Mouse (Mus musculus) lung, postnatal 0 days (tissue): Measurements from ENCODE around the gene Wdr62. TPM values are rescaled to one million over a fixed set of nuclear protein-coding genes. Genes with fewer than 3 reads are reported as not detected.
"Not testable (repeated sequence)": the region's sequence is repeated elsewhere in the genome, so short reads cannot be mapped to it uniquely, and the experiment has no call there.

Experiments
- ATAC-seq: fragments of 200-750 bp; cut with Nextera tagmentation; 2 replicates; pipeline ENCODE4 v1.8.0; 2017; ENCODE audit warnings: moderate library complexity
- DNase-seq: peaks from one replicate; pipeline ENCODE4 v3.0.0-alpha.2; 2016; ENCODE audit warnings: low spot score
- H3K27ac ChIP-seq: fragments of 300-500 bp; sonication (generic); 2 replicates; pipeline ENCODE4 v1.5.1; 2014; ENCODE audit warnings: antibody characterized with exemption, mild to moderate bottlenecking, low read length, mixed read lengths
- H3K27me3 ChIP-seq: fragments of 300-500 bp; sonication (generic); replicated peaks from 2 replicates; pipeline ENCODE4 v1.6.1; 2014; ENCODE audit warnings: low read length, mixed read lengths; ENCODE audit not compliant: insufficient read depth
- H3K36me3 ChIP-seq: fragments of 300-500 bp; sonication (generic); 2 replicates; pipeline ENCODE4 v1.6.1; 2014; ENCODE audit warnings: low read length, mixed read lengths; ENCODE audit not compliant: insufficient read depth
- H3K4me1 ChIP-seq: fragments of 300-500 bp; sonication (generic); 2 replicates; pipeline ENCODE4 v1.6.1; 2014; ENCODE audit warnings: antibody characterized with exemption, low read depth, low read length, mixed read lengths; ENCODE audit not compliant: insufficient read depth
- H3K4me2 ChIP-seq: fragments of 300-500 bp; sonication (generic); replicated peaks from 2 replicates; pipeline ENCODE4 v1.6.1; 2014; ENCODE audit warnings: low read depth, mild to moderate bottlenecking, low read length, moderate library complexity, mixed read lengths
- H3K4me3 ChIP-seq: fragments of 300-500 bp; sonication (generic); 2 replicates; pipeline ENCODE4 v1.5.1; 2014; ENCODE audit warnings: low read depth, low read length
- H3K9ac ChIP-seq: fragments of 300-500 bp; sonication (generic); replicated peaks from 2 replicates; pipeline ENCODE4 v1.6.1; 2014; ENCODE audit warnings: low read depth, mild to moderate bottlenecking
- H3K9me3 ChIP-seq: fragments of 300-500 bp; sonication (generic); 2 replicates; pipeline ENCODE4 v1.6.1; 2016; ENCODE audit warnings: low read length, mixed read lengths
- CTCF ChIP-seq: IDR thresholded peaks from 2 replicates; pipeline ENCODE4 v1.5.1; 2016; ENCODE audit warnings: antibody characterized with exemption, mild to moderate bottlenecking
- EP300 ChIP-seq: IDR thresholded peaks from 2 replicates; pipeline ENCODE4 v1.6.1; 2016; ENCODE audit warnings: antibody characterized with exemption, mild to moderate bottlenecking, control low read depth
- WGBS: fragments of 180-500 bp; shearing (Covaris S2); extraction: QIAGEN DNeasy Blood & Tissue Kit; methylation state at CpG from one replicate; pipeline ENCODE4 v1.1.7; 2014; 5-methylcytosine and 5-hydroxymethylcytosine counted together
- polyA plus RNA-seq: library from polyadenylated mRNA; unstranded; fragments of >200 nt; fragmentation: Nextera tagmentation; extraction: Ambion mirVana; gene quantifications from 2 replicates; pipeline ENCODE4 v1.2.1, GENCODE M21; 2015

Wdr62 gene
- polyA plus RNA-seq, 1 experiment from 2014 or later: 2.7 TPM

DNA sequence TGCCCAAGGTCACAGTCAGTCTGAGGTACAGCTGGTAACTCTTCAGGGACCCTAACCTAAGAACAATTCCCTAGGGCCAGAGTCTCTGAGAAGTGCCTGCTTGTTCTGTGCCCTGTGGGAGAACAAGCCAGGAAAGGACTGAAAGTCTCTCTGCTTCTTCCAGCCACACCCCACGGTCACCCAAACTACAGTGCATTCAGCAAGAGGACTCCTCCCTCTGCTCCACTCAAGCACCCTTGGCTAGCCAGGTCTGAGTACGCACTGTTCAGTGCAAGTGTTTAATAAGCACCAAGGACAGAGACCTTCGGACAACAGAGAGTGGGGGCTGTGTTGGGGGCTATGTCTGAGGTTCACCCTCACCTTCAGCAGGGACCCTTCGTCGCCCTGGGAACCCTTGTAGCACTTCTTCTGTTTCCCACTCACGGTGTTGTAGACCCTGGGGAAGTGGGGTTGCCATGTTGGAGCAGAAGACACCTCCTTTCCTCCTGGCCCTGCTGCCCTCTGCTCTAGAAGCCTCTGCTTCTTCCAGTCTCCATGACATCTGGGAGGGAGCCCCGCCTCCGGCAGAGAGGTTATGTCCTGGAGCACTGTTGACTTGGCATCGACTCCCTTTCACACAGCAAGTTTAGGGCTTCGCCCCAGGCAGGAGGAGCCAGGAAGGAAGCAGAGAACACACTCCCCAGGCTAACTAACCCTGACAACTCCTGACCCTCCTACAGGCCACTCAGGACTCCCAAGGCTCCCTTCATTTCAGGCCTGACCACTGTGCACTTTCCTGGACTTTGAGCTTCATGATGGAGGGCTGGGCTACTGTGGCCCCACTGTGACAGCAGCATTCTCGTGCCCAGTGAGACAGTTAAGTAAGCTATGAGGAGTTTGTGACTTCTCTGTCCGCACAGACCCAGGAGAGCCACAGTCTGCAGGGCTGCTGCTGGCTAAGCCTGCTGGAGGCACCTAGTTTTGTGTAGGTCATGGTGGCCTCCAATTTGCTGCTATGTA, 28.0 kb downstream of the Wdr62 start:
- peak; percentile 81 for DNase-seq
- ATAC-seq: peak; percentile 93

GRCm38 (mm10) chr7:30237374-30237773, 42.8 kb downstream of the Wdr62 start:
- not testable (repeated sequence) for H3K9ac ChIP-seq, H3K27ac ChIP-seq, H3K4me2 ChIP-seq, H3K4me1 ChIP-seq, ATAC-seq, H3K4me3 ChIP-seq, H3K9me3 ChIP-seq, DNase-seq, H3K27me3 ChIP-seq, H3K36me3 ChIP-seq
- WGBS: 89% methylated on average over 3 of the region's 3 CpGs

More for the DNA sequence above, 28.0 kb downstream of the Wdr62 start:
- WGBS: 74% methylated on average over 12 of the region's 12 CpGs
- H3K9ac ChIP-seq: no peak overlapping the region
- H3K36me3 ChIP-seq: 0 out of 2 replicates have a peak, but pooled peaks cover 4% of the 10 kb centered on the region
- no peaks in the 10 kb centered on the region for H3K9me3 ChIP-seq
- no peak for TF ChIP-seq CTCF
- no peak for TF ChIP-seq EP300
- H3K4me2 ChIP-seq: no peak overlapping the region
- no peaks in the 10 kb centered on the region for H3K27me3 ChIP-seq
- H3K4me1 ChIP-seq: no peaks in the 10 kb centered on the region
- peak overlapping the region; percentile 27; the same call in 1 of the 2 replicates for H3K27ac ChIP-seq
- H3K4me3 ChIP-seq: no peak overlapping the region

DNA sequence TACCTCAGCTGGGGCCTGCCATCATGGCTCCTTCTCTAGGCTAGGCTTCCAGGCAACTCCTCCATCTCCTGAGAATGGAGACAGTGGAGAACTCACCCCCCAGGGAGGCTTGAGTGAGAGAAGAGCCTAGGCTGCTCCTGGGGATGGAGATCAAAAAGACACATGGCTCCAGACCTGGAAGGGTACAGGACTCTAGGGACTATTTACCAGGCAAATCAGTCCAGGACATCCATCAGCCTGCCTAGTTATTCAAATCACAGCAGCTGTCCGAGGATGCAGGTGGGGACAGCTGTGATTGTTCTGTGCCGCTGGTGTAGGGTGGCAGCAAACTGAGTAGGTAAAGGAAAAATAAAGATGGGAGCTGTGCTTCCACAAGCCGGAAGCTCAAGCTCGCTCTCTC, 44.6 kb downstream of the Wdr62 start, which contains the start of gene Ovol3:
Gene Ovol3 (minus strand): TSS at position 101 of the 400 bp plus-strand sequence.
- Histone ChIP-seq H3K9me3 (no peaks in the 10 kb centered on the region), H3K4me2 (no peak within 1 kb of the TSS), H3K27ac (no peak within 1 kb of the TSS), H3K4me1 (peaks cover 5% of the 10 kb centered on the region; the same call in 1 of the 2 replicates), H3K4me3 (no peak within 1 kb of the TSS), H3K9ac (no peak within 1 kb of the TSS), H3K27me3 (no peaks in the 10 kb centered on the region), H3K36me3 (peaks cover 3% of the 10 kb centered on the region; the same call in 1 of the 2 replicates)
- ATAC-seq (no peak), DNase-seq (no peak)
- WGBS: 78% methylated on average over 4 of the region's 4 CpGs
- TF ChIP-seq EP300 (no peak), CTCF (no peak)

GRCm38 (mm10) chr7:30235091-30235490, 45.1 kb downstream of the Wdr62 start:
- peaks cover 5% of the 10 kb centered on the region; the same call in 1 of the 2 replicates for H3K4me1 ChIP-seq
- no peaks in the 10 kb centered on the region for H3K36me3 ChIP-seq
- no peak overlapping the region for H3K4me2 ChIP-seq
- no peak for TF ChIP-seq CTCF
- no peak for TF ChIP-seq EP300
- H3K9ac ChIP-seq: no peak overlapping the region
- ATAC-seq: no peak
- H3K27me3 ChIP-seq: no peaks in the 10 kb centered on the region
- no peak for DNase-seq
- H3K4me3 ChIP-seq: no peak overlapping the region
- no peaks in the 10 kb centered on the region for H3K9me3 ChIP-seq
- no peak overlapping the region for H3K27ac ChIP-seq
- WGBS: 82% methylated on average over 8 of the region's 8 CpGs

DNA sequence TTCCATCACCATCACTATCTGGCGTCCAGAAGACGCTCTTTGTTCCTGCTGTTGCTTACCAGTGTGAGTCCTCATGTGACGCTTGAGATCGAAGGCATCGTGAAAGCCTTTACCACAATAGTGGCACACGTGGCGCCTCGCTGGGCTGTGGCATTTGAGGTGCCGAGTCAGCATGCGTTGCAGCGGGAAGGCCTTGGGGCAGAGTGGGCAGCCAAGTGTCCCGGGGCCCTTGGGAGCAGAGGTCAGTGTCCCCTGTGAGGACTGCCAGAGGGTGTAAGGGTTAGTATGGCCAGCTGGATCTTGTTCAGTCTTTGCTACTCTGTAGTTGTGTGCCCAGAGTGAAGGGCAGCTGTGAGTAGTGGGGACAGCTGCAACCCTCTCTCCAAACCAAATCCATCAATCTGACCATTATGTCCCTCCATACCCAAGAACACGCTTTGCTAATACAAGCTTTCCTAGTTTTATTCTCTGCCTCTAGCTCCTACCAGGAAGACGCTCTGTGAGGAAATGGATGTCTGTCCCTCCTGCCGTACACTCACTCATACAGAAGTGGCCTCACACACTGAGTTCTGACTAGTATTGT, 45.9 kb downstream of the Wdr62 start:
- Histone ChIP-seq H3K4me2 (no peak overlapping the region), H3K9ac (no peak overlapping the region), H3K9me3 (no peaks in the 10 kb centered on the region), H3K27ac (no peak overlapping the region), H3K4me3 (no peak overlapping the region), H3K27me3 (no peaks in the 10 kb centered on the region), H3K36me3 (no peaks in the 10 kb centered on the region), H3K4me1 (peaks cover 5% of the 10 kb centered on the region; the same call in 1 of the 2 replicates)
- DNase-seq (peak; percentile 60), ATAC-seq (peak; percentile 14)
- 80% methylated on average over 15 of the region's 15 CpGs for WGBS
- no peak for TF ChIP-seq CTCF
- no peak for TF ChIP-seq EP300

DNA sequence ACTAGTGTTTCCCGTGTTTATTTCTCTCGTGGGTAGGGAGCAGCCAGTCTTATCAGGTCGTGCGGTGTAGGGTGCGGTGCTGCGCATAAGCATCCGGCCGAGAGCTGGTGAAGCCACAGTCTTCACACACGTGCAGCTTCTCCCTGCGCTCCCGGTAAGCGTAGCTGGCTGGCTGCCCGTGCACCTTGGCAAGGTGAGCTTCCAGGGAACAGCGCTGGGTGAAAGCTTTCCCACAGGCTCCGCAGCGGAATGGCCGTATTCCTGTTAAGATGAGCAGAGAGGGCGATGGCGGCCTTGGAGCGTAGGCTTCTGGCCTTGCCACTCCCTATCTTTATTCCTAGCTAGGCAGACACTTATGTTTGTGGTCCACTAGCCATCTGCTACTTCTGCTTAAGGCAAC, 46.8 kb downstream of the Wdr62 start:
- TF ChIP-seq EP300 (no peak), CTCF (no peak)
- H3K27ac ChIP-seq: 0 out of 2 replicates have a peak overlapping the region, but pooled peaks have one; percentile 5
- no peak overlapping the region; the same call in 1 of the 2 replicates for H3K4me3 ChIP-seq
- no peak for DNase-seq
- H3K4me2 ChIP-seq: no peak overlapping the region; the same call in 1 of the 2 replicates
- H3K36me3 ChIP-seq: no peaks in the 10 kb centered on the region
- WGBS: 86% methylated on average over 20 of the region's 20 CpGs
- no peaks in the 10 kb centered on the region for H3K27me3 ChIP-seq
- H3K9me3 ChIP-seq: no peaks in the 10 kb centered on the region
- peaks cover 5% of the 10 kb centered on the region; the same call in 1 of the 2 replicates for H3K4me1 ChIP-seq
- H3K9ac ChIP-seq: no peak overlapping the region
- ATAC-seq: no peak
